Mouse (Mus musculus) midbrain, embryonic 13.5 days (tissue): Measurements from ENCODE around the gene T2. TPM values are rescaled to one million over a fixed set of nuclear protein-coding genes. Genes with fewer than 3 reads are reported as not detected.
"Not testable (repeated sequence)": the region's sequence is repeated elsewhere in the genome, so short reads cannot be mapped to it uniquely, and the experiment has no call there.

Source experiments
- ATAC-seq: fragments of 200-750 bp; cut with Nextera tagmentation; 2 replicates; pipeline ENCODE4 v1.8.0; 2017; ENCODE audit warnings: mild to moderate bottlenecking, moderate TSS enrichment, moderate library complexity
- H3K27ac ChIP-seq: fragments of 300-500 bp; sonication (generic); 2 replicates; pipeline ENCODE4 v1.5.1; 2015; ENCODE audit warnings: inconsistent platforms, mild to moderate bottlenecking, moderate library complexity
- H3K27me3 ChIP-seq: fragments of 300-500 bp; sonication (generic); 2 replicates; pipeline ENCODE4 v1.6.1; 2015; ENCODE audit warnings: mild to moderate bottlenecking, inconsistent platforms
- H3K36me3 ChIP-seq: fragments of 300-500 bp; sonication (generic); 2 replicates; pipeline ENCODE4 v1.6.1; 2015; ENCODE audit warnings: mild to moderate bottlenecking, inconsistent platforms
- H3K4me1 ChIP-seq: fragments of 300-500 bp; sonication (generic); replicated peaks from 2 replicates; pipeline ENCODE4 v1.6.1; 2015; ENCODE audit warnings: inconsistent platforms
- H3K4me2 ChIP-seq: fragments of 300-500 bp; sonication (generic); replicated peaks from 2 replicates; pipeline ENCODE4 v1.6.1; 2015; ENCODE audit warnings: moderate library complexity, mild to moderate bottlenecking, inconsistent platforms
- H3K4me3 ChIP-seq: fragments of 300-500 bp; sonication (generic); replicated peaks from 2 replicates; pipeline ENCODE4 v1.5.1; 2015; ENCODE audit warnings: mild to moderate bottlenecking, inconsistent platforms
- H3K9ac ChIP-seq: fragments of 300-500 bp; sonication (generic); replicated peaks from 2 replicates; pipeline ENCODE4 v1.6.1; 2015; ENCODE audit warnings: mild to moderate bottlenecking, inconsistent platforms
- H3K9me3 ChIP-seq: fragments of 300-500 bp; sonication (generic); 2 replicates; pipeline ENCODE4 v1.6.1; 2016; ENCODE audit warnings: mild to moderate bottlenecking, inconsistent platforms
- WGBS: fragments of 180-500 bp; shearing (Covaris S2); methylation state at CpG from one replicate; pipeline ENCODE4 v1.1.7; 2015; 5-methylcytosine and 5-hydroxymethylcytosine counted together
- polyA plus RNA-seq: library from polyadenylated mRNA; unstranded; fragments of >200 nt; fragmentation: Nextera tagmentation; extraction: Ambion mirVana; gene quantifications from 2 replicates; pipeline ENCODE4 v1.2.1, GENCODE M21; 2015

T2 gene
- 0.46 and 0.66 TPM in 2 replicates for polyA plus RNA-seq

DNA sequence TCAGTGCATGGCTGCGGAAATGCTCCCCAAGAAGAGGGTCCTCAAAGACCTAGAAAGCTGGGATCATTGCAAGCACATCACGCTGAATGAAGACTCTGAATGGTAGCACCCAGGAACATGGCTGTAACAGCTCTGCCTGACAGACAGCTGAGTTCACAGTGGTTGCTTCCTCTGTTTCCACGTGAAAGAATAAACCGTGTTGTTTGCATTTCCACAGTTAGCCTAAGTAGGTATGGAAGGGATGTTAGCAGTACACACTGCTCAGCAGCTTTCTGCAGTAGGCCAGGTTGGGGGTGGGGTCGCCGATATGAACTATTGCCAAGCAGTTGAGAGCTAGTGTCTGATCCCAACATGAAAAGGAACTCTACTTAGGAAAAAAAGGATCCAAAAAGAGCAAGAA lies at the start of gene T2:
Gene T2 (plus strand): TSS at position 301 of the 400 bp plus-strand sequence.
- no peak within 1 kb of the TSS for H3K4me3 ChIP-seq
- no peaks in the 10 kb centered on the region for H3K9me3 ChIP-seq
- H3K27me3 ChIP-seq: no peaks in the 10 kb centered on the region
- peaks cover under 1% of the 10 kb centered on the region; the same call in 1 of the 2 replicates for H3K4me1 ChIP-seq
- ATAC-seq: no peak
- H3K9ac ChIP-seq: no peak within 1 kb of the TSS
- no peak within 1 kb of the TSS for H3K27ac ChIP-seq
- no peaks in the 10 kb centered on the region for H3K36me3 ChIP-seq
- 89% methylated on average over 6 of the region's 6 CpGs for WGBS
- no peak within 1 kb of the TSS for H3K4me2 ChIP-seq

DNA sequence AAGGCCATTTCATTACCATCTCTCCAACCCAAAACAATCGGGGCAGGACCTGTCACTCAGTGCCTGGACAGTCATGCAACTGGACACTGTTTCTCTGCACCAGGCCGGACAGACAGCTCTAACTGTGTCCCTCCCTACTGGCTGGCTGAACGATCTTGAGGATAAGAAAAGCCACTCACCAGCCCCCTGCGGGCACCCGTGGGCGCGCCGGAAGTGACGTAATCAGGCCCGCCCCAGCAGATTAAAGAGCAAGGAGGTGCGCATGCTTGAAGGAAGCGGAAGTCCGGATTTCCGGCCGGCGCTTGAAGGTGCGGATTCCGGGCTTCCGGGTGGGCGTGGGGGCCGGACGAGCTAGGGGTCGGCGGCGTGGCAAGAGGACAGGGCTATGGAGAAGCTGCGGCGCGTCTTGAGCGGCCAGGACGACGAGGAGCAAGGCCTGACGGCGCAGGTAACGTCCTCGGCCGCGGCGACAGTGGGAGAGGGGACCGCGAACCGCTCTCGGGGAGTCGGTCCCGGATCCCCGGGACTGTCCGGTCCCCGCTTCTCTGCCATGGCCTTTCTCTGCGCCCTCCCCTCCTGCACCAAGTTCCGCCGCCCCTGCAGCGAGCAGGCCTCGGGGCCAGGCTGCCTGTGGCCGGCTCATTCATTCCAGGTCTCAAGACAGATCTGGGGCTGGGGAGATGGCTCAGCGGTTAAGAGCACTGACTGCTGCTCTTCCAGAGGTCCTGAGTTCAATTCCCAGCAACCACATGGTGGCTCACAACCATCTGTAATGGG lies 44.8 kb upstream of the T2 start, which contains the start of gene Sft2d1:
Gene Sft2d1 (plus strand): TSS at position 265 of the 777 bp plus-strand sequence.
- Histone ChIP-seq H3K4me1 (peaks cover 29% of the 10 kb centered on the region), H3K4me3 (peak within 1 kb of the TSS; percentile 68), H3K9ac (peak within 1 kb of the TSS; percentile 81), H3K9me3 (no peaks in the 10 kb centered on the region), H3K36me3 (0 out of 2 replicates have a peak, but pooled peaks cover 5% of the 10 kb centered on the region), H3K27ac (peak within 1 kb of the TSS; percentile 89), H3K4me2 (peak within 1 kb of the TSS; percentile 76), H3K27me3 (no peaks in the 10 kb centered on the region)
- ATAC-seq: peak; percentile 95
- under 1% methylated on average over 44 of the region's 54 CpGs for WGBS

DNA sequence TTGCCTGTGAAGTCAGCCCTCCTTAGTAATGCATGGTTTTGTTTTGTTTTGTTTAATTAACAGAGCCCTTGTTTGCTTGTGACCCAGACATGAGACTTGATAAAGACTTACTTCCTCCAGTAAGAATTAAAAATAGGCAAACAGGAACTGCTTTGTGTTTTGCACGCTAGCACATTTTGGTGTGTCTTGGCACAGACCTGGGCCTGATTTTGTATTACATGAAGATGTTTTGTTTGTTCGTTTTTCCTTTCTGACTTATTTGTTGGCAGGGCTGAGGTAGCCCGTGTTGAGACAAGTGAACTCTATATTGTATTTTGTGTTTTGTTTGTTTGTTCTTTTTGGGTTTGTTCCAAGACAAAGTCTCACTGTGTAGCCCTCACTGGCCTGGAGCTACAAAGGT lies 44.0 kb upstream of the T2 start:
- no peak for ATAC-seq
- Histone ChIP-seq H3K27ac (no peak overlapping the region), H3K4me3 (peak overlapping the region; percentile 68), H3K27me3 (no peaks in the 10 kb centered on the region), H3K4me2 (peak overlapping the region; percentile 76), H3K36me3 (0 out of 2 replicates have a peak, but pooled peaks cover 5% of the 10 kb centered on the region), H3K9ac (peak overlapping the region; percentile 81), H3K9me3 (no peaks in the 10 kb centered on the region), H3K4me1 (peaks cover 29% of the 10 kb centered on the region)
- WGBS: 54% methylated on average over 3 of the region's 3 CpGs

DNA sequence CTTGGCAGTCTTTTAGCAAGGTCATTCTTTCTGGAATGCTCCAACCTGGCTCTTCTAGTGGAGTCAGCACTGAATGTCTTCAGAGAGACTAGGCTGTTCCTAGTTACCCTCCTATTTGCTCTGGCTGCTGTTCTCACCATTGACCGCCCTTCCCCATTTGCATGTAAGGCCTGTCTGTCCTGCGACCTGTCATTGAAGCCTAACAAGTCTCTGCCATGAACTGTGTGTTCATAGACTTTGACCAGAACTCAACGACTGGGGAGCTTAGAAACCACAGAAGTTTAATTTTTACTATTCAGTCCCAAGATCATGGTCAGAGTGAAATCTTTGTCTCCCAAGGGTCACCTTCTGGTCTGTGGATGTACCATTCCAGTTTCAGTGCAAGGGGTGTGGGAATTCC lies 41.8 kb upstream of the T2 start:
- Histone ChIP-seq H3K27ac (no peak overlapping the region), H3K4me3 (no peak overlapping the region), H3K9ac (no peak overlapping the region), H3K4me1 (peaks cover 29% of the 10 kb centered on the region), H3K27me3 (no peaks in the 10 kb centered on the region), H3K36me3 (0 out of 2 replicates have a peak, but pooled peaks cover 8% of the 10 kb centered on the region), H3K4me2 (no peak overlapping the region), H3K9me3 (no peaks in the 10 kb centered on the region)
- 92% methylated on average over 3 of the region's 3 CpGs for WGBS
- ATAC-seq: no peak

GRCm38 (mm10) chr17:8316251-8316650 lies 39.5 kb upstream of the T2 start:
- ATAC-seq: no peak
- Histone ChIP-seq H3K27ac (no peak overlapping the region), H3K4me2 (no peak overlapping the region), H3K9me3 (no peaks in the 10 kb centered on the region), H3K27me3 (no peaks in the 10 kb centered on the region), H3K9ac (no peak overlapping the region), H3K36me3 (peaks cover 15% of the 10 kb centered on the region), H3K4me1 (peaks cover 26% of the 10 kb centered on the region), H3K4me3 (no peak overlapping the region)
- WGBS: 95% methylated on average over 1 of the region's 1 CpGs

- H3K27ac ChIP-seq, H3K4me3 ChIP-seq, H3K9ac ChIP-seq, H3K27me3 ChIP-seq, H3K9me3 ChIP-seq, H3K4me1 ChIP-seq, ATAC-seq, H3K4me2 ChIP-seq: not testable (repeated sequence)
- WGBS: 86% methylated on average over 10 of the region's 11 CpGs
- H3K36me3 ChIP-seq: peaks cover 49% of the 10 kb centered on the region
These were observed 28.9 kb upstream of the T2 start for GRCm38 (mm10) chr17:8326877-8327276.

DNA sequence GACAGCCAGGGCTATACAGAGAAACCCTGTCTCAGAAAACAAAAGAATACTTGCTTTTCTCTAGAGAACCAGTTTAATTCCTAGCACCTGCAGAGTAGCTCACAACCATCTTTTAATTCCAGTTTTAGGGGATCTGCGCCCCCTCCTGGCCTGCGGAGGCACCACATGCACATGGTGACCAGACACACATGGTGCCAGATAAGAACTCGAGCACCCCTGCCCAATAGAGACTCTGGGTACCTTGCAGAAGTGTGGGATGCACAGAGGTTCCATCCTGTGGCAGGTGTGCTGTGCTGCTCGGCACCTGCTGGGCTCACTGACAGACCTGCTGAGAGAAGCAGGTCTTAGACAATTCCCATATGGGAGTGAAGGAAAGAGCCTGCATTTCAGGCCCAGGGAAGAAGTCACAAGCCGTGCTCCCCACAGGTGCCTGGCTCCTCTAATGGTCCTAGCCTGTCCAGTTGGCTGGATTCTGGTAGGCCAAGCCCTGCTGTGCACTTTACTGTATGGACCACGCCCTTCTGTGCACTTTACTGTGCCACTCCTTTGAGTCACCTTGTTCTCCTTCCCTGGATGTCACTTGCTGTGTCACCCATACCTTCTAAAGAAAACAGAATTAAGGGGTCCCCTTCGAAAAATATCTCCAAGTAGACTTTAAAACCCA lies 27.1 kb upstream of the T2 start:
- WGBS: 70% methylated on average over 7 of the region's 7 CpGs
- H3K4me3 ChIP-seq: no peak overlapping the region
- H3K9me3 ChIP-seq: no peaks in the 10 kb centered on the region
- no peaks in the 10 kb centered on the region for H3K4me1 ChIP-seq
- H3K36me3 ChIP-seq: peaks cover 34% of the 10 kb centered on the region
- no peak for ATAC-seq
- no peak overlapping the region for H3K9ac ChIP-seq
- H3K27ac ChIP-seq: no peak overlapping the region
- no peaks in the 10 kb centered on the region for H3K27me3 ChIP-seq
- no peak overlapping the region for H3K4me2 ChIP-seq

DNA sequence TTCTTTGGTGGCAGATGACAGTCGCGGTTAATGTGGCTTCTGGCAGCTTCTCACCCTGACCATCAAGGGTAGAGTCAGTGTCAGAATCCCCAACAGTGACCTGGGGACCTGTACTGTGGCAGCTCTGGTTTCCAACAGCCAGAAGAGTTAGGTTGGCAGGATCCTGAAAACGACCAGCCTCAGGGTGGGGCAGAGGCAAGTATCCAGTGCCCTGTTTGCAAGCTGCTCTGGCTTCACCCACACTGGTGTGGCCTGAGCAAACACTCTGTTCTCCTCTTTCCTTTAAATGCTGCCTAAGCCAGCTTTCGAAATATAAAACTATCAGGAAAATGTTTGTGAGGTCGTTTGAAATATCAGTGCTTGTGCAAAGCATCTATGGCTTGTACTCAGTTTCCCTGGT lies 25.2 kb upstream of the T2 start:
- Histone ChIP-seq H3K9me3 (no peaks in the 10 kb centered on the region), H3K4me1 (no peaks in the 10 kb centered on the region), H3K4me3 (no peak overlapping the region), H3K27ac (no peak overlapping the region), H3K4me2 (no peak overlapping the region), H3K9ac (no peak overlapping the region), H3K27me3 (no peaks in the 10 kb centered on the region), H3K36me3 (peaks cover 21% of the 10 kb centered on the region)
- no peak for ATAC-seq
- WGBS: 75% methylated on average over 5 of the region's 5 CpGs

- not testable (repeated sequence) for H3K27ac ChIP-seq, H3K36me3 ChIP-seq, H3K4me3 ChIP-seq, ATAC-seq, H3K9ac ChIP-seq, H3K4me2 ChIP-seq, H3K9me3 ChIP-seq
- WGBS: 100% methylated on average over 1 of the region's 5 CpGs
- peaks cover 23% of the 10 kb centered on the region for H3K4me1 ChIP-seq
- peaks cover 18% of the 10 kb centered on the region for H3K27me3 ChIP-seq
These were observed 18.6 kb upstream of the T2 start, which contains the start of gene Prr18 for GRCm38 (mm10) chr17:8337159-8337558. Gene Prr18 (plus strand): TSS chr17:8337459.

DNA sequence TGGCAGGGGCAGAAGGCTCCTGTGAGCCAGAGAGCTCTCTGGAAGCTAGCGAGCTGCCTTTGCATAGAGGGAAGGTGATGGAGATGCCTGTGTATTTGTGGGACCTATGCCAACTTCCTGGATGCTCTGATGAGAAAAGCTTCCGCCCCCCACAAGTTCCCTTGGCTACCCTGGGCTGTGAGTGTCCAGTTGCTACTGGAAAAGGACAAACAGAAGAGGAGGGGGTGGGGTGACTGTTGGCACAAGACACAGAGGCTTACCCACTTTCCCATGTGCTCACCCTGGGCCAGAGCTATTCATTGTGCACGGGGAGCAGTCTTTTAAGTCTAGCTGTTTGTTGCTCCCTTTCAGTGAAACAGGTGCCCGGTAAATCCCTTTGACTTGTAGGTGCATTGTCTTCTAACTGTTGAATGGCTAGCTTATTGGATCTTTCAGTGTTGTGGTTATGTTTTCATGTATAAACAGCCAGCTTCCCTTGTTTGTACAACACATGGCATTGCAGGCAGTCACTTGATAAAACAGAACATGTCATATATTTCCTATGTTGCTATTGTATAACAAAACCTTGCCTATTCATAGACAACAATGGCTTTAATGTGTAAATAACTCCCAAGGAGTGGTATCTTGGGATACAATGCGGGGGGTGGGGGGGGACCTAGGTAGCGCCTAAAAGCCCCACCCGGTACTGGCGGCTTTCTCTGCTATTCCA lies 16.0 kb upstream of the T2 start:
- Histone ChIP-seq H3K36me3 (no peaks in the 10 kb centered on the region), H3K9ac (peak overlapping the region; percentile 93), H3K27ac (peak overlapping the region; percentile 83), H3K4me2 (peak overlapping the region; percentile 98), H3K27me3 (peaks cover 23% of the 10 kb centered on the region), H3K4me3 (peak overlapping the region; percentile 74), H3K4me1 (peaks cover 37% of the 10 kb centered on the region), H3K9me3 (no peaks in the 10 kb centered on the region)
- 17% methylated on average over 8 of the region's 8 CpGs for whole genome bisulfite sequencing
- ATAC-seq: no peak; the same call in 1 of the 2 replicates

GRCm38 (mm10) chr17:8340407-8341359 lies 15.1 kb upstream of the T2 start:
- no peaks in the 10 kb centered on the region for H3K9me3 ChIP-seq
- H3K4me2 ChIP-seq: peak overlapping the region; percentile 98
- H3K4me1 ChIP-seq: peaks cover 37% of the 10 kb centered on the region
- peak overlapping the region; percentile 93 for H3K9ac ChIP-seq
- no peaks in the 10 kb centered on the region for H3K36me3 ChIP-seq
- H3K27me3 ChIP-seq: peaks cover 23% of the 10 kb centered on the region
- H3K27ac ChIP-seq: peak overlapping the region; percentile 83
- under 1% methylated on average over 49 of the region's 92 CpGs for WGBS
- H3K4me3 ChIP-seq: peak overlapping the region; percentile 74
- peak; percentile 85 for ATAC-seq
